Mouse (Mus musculus): ENCODE results near the gene Hnrnpl.

The Hnrnpl gene

GRCm38 (mm10) chr7:28812949-28813348 is 4.6 kb downstream of the Hnrnpl start:
- no peak for DNase-seq

- DNase-seq, result no peak
Measured at GRCm38 (mm10) chr7:28814306-28815034, 6.1 kb downstream of the Hnrnpl start.

GRCm38 (mm10) chr7:28815230-28815629 is 6.9 kb downstream of the Hnrnpl start:
- no peak for DNase-seq

- DNase-seq, result no peak
Measured at GRCm38 (mm10) chr7:28816201-28816600, 7.9 kb downstream of the Hnrnpl start.

- DNase-seq, result no peak
Measured at GRCm38 (mm10) chr7:28816920-28817319, 8.6 kb downstream of the Hnrnpl start.

- no peak for DNase-seq
Measured at GRCm38 (mm10) chr7:28817524-28817923, 9.2 kb downstream of the Hnrnpl start.

GRCm38 (mm10) chr7:28817957-28818356 is 9.6 kb downstream of the Hnrnpl start:
- no peak for DNase-seq

GRCm38 (mm10) chr7:28818436-28818835 is 10.1 kb downstream of the Hnrnpl start:
- no peak for DNase-seq

GRCm38 (mm10) chr7:28818861-28819452 is 10.6 kb downstream of the Hnrnpl start:
- no peak for DNase-seq

- no peak for DNase-seq
Measured at GRCm38 (mm10) chr7:28819571-28819970, 11.2 kb downstream of the Hnrnpl start.

- DNase-seq, result no peak
Measured at GRCm38 (mm10) chr7:28820358-28821260, 12.3 kb downstream of the Hnrnpl start.

GRCm38 (mm10) chr7:28821261-28821831 is 13.0 kb downstream of the Hnrnpl start:
- no peak for DNase-seq

- no peak for DNase-seq
Measured at GRCm38 (mm10) chr7:28822556-28822955, 14.2 kb downstream of the Hnrnpl start.

GRCm38 (mm10) chr7:28822993-28823903 is 14.9 kb downstream of the Hnrnpl start:
- DNase-seq, result no peak

- DNase-seq, result no peak
Measured at GRCm38 (mm10) chr7:28823932-28824331, 15.6 kb downstream of the Hnrnpl start.

- DNase-seq, result peak; percentile 85
Measured at GRCm38 (mm10) chr7:28824941-28825685, 16.8 kb downstream of the Hnrnpl start, which contains the start of gene Ech1. TSS of gene Ech1 (plus strand) at chr7:28825217.

GRCm38 (mm10) chr7:28825686-28826401 is 17.5 kb downstream of the Hnrnpl start:
- no peak for DNase-seq

- no peak for DNase-seq
Measured at GRCm38 (mm10) chr7:28826402-28826772, 18.0 kb downstream of the Hnrnpl start.

- peak; percentile 22 for DNase-seq
Measured at GRCm38 (mm10) chr7:28827338-28827737, 19.0 kb downstream of the Hnrnpl start.

- DNase-seq, result no peak
Measured at GRCm38 (mm10) chr7:28829821-28830220, 21.5 kb downstream of the Hnrnpl start.

- DNase-seq, result no peak
Measured at GRCm38 (mm10) chr7:28830981-28831380, 22.6 kb downstream of the Hnrnpl start.

All from cerebellum, adult 11 months (tissue).